Mouse (Mus musculus) heart, adult 18-20 months (tissue): ENCODE data around the gene Kif5c. TPM values are rescaled to one million over a fixed set of nuclear protein-coding genes. Genes with fewer than 3 reads are reported as not detected.

ENCODE experiments used
- DNase-seq, 2 experiments: peaks; one replicate each; pipeline ENCODE4 v3.0.0; 2021 to 2022; ENCODE audit warnings: mixed read lengths in 1 of 2
- total RNA-seq, 2 experiments: library from RNA; stranded (reverse); gene quantifications; 2 replicates each; pipeline ENCODE4 v1.2.3; 2021

The Kif5c gene
- total RNA-seq, 2 experiments from 2014 or later = 0.51 to 0.99 TPM

GRCm38 (mm10) chr2:49747670-49748069 lies 128.6 kb downstream of the Kif5c start:
- DNase-seq = no peak

- no peak for DNase-seq
These were observed 129.7 kb downstream of the Kif5c start for GRCm38 (mm10) chr2:49748628-49749342.

- peak in 1 of 2 experiments; percentile 52 for DNase-seq
These were observed 130.9 kb downstream of the Kif5c start for GRCm38 (mm10) chr2:49749730-49750576.

- DNase-seq = no peak
These were observed 132.6 kb downstream of the Kif5c start for GRCm38 (mm10) chr2:49751544-49752210.

- DNase-seq = no peak
These were observed 133.1 kb downstream of the Kif5c start for GRCm38 (mm10) chr2:49752211-49752607.

DNA sequence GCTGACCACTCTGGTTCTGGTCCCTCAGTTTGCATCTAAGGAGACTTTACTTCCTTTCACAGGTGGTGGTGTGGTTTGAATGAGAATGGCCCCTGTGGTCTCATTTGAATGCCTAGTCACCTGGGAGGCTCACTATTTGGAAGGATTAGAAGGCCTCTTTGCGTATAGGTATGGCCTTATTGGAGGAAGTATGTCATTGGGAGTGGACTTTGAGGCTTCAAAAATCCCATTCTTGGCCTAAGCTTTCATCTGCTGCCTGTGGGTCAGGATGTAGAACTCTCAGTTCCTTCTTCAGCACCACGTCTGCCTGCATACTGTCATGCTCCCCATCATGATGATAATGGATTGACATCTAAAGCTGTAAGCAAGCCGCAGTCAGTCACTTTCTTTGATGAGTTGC lies 134.0 kb downstream of the Kif5c start:
- DNase-seq = no peak

- DNase-seq = no peak
These were observed 136.0 kb downstream of the Kif5c start for GRCm38 (mm10) chr2:49755054-49755453.

GRCm38 (mm10) chr2:49757616-49758015 lies 138.5 kb downstream of the Kif5c start:
- no peak for DNase-seq

DNA sequence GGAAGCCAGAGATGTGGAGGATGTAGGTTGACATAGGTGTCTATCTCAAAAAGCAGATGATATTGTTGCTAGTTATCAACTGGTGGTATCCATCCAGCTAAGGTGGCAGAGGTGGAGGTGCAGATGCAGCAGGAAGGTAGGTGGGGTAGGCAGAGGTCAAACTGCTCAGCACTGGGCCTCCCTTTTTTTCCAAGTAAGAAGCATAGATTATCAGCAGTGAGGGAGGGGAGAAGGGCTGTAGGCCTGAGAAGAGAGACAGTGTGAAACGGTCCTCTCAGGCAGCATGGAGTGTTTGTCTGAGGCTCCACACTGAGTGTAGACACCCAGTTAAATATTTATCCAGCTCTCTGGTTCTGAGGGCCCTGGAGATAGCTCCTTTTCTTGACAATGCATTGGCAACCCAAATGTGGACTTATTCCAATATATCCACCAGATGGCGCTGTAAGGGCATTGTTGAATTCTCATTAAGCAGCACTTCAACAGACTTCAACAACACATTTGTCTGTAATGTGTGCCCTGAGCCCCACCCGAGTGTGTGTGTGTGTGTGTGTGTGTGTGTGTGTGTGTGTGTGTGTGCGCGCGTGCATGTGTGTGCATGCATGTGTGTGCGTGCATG lies 145.3 kb downstream of the Kif5c start:
- peak in 1 of 2 experiments; percentile 66 for DNase-seq

DNA sequence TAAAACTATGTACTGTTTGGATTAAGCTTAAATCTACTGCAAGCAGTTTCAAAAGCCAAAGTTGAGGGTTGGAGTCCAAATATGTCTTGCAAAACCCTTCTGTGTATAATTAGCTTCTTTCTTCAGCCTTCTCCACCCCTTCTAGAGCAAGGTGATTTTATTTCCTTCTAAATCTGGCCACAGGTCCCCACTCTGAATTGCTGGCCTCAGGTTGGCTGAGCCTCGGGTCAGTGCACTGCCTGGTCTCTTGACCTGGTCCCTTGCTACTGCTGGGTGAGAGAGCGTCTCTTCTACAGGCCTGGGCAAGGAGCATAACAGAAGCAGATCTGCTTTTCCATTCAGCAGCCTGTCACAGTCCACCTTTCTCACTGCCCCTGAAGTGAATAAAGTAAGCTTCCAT lies 149.8 kb downstream of the Kif5c start:
- no peak for DNase-seq

DNA sequence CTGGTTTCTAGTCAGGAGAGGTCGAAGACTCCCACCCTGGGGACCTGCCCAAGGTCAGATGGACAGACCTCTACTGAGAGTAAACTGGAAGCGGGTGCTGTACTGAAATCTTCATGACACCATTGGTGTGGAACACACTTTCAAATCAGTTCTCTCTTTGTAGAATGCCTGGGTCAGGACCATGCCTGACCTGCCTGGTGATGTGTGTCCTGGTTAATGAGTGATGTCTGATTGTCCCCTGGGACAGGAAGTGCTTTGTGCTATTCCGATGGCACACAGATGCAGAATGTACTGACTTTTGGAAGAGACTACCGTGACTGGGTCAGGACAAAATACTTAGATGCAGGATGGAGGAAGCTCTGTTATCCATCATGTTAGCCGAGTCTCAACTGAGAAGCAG lies 151.3 kb downstream of the Kif5c start:
- no peak for DNase-seq

DNA sequence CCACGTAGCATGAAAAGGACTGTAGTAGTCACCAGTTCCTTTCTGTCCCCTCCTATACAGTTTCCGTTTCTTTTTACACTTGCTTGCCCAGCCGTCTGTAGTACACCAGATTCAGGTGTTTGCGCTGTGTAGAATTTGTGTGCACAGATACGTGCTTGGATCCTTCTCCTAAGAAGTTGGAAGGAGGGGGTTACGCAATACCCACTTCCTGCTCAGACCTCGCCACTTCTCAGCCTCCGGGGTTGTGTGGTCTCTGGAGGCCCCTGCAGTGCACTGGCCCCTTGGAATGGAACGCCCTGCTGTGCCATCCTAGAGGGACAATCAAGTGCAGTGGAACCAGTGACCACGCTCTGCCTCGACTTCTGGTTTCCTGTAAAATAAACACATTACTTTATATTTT lies 152.1 kb downstream of the Kif5c start:
- no peak for DNase-seq

DNA sequence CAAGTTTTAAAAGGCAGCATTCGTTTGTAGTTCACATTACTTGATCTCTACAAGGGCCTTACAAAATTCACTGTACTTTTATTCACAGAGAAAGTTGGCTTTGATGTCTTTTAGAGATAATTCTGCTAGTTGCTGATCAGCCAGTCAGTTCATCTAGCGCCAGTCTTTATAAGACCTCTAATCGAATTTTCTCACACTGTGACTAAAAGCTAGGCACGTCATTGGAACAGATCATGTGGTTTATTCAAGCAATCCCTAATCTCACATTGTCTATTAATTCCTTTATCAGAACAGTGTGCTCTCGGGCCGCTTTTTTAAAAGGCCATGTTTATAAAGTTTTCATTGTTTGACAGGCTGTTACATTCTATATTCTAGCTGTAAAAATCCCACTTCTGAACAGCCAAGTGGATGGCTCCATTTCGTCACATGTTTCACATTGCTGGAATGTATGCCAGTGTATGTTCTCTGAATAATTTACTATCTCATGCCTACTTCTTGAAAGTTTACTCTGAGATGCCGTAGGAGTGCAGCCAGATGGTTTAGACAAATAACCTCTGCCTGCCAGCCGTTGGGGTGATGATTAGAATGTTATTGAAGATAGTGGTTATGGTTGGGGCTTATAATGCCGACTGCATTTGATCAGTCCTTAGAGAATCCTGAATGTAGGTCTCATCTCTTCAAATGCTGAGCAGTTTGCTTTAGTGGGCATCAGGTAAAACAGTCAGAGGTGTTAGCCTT lies 154.3 kb downstream of the Kif5c start:
- DNase-seq = no peak

GRCm38 (mm10) chr2:49774180-49774579 lies 155.1 kb downstream of the Kif5c start:
- no peak for DNase-seq

DNA sequence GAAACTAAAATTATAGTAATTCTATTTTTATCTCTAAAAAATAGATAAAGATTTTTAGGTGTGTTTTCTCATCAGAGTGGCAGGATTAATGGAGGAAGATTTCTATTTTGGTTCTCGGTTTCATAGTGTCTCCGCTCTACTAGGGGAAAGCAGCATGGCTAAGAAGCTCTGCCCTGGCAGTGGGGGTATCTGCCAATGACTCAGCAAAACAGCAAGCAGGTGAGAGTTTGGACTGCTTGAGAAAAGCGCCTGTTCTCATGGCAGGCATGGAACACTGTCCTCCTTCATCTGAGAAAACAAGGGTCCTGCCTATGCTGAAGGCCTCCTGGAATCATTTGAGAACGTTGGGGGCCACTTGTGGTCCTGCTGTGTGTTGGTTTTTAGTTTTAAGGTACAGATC lies 156.1 kb downstream of the Kif5c start:
- DNase-seq = no peak

DNA sequence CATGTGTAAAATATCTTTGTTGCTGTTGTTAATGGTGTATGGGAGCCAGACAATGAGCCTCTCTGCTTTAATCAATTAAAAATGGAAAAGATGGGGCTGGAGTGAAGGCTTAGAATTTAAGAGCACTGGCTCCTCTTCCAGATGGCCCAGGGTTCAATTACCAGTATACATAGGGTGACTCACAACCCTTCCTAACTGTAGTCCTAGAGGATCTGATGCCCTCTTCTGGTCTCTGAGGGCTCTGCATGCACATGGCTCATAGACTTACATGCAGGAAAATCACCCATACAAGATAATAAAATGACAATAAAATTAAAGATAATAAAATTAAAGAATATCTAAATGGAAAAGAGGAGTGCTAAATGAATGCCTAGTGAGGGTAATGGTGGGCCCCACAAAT lies 156.6 kb downstream of the Kif5c start:
- DNase-seq = no peak

- no peak for DNase-seq
These were observed 157.3 kb downstream of the Kif5c start for GRCm38 (mm10) chr2:49776407-49776806.

GRCm38 (mm10) chr2:49787376-49788050 lies 168.4 kb downstream of the Kif5c start, which contains the start of gene Lypd6b:
Lypd6b (plus strand) TSS chr2:49787688.
- no peak for DNase-seq

DNA sequence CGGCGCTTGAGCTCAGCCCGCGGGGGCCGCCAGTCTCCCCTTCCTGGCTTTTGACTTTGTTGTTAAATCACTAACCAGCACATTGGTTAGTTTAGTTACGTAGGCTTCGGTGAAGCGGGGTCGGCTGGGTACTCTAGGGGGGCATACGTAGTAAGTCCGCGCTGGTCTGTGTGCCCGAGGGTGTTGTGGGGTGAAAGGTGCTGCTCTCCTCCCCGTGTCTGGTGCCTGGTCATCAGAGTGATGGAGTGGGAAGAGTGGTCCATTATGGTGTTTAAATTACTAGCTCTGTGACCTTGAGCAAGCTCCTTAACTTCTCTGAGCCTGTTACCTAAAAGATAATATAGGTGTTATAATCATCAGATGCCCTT lies 168.9 kb downstream of the Kif5c start:
- no peak for DNase-seq

- DNase-seq = no peak
These were observed 169.5 kb downstream of the Kif5c start for GRCm38 (mm10) chr2:49788643-49789042.

GRCm38 (mm10) chr2:49789078-49789477 lies 170.0 kb downstream of the Kif5c start:
- DNase-seq = no peak
